Mouse (Mus musculus) right cerebral cortex, adult 18-20 months (tissue): ENCODE results near the gene Nlrx1.
"Not testable (repeated sequence)": the region's sequence is repeated elsewhere in the genome, so short reads cannot be mapped to it uniquely, and the experiment has no call there.

Experiments used
- DNase-seq: peaks from one replicate; pipeline ENCODE4 v3.0.0; 2022; ENCODE audit warnings: mixed read lengths

Gene Nlrx1

DNA sequence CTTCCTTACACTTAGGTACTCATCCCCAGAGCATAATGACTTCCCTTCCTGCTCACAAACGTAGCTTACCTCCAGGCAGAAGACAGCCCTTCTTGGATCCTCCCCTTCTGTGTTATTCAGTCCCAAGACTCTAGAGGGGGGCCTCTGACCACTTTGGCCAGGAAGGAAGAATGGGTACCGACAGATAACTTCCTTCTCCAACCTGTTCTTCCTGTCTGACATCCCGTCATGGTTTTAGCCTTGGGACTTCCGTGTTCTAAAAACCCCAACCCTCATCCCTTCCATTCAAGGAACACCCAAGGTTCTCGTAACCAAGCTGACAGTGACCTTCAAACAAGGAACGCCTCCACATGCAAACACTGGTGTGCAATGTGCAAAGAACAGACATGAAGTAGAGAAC lies at the start of gene Nlrx1:
Gene Nlrx1 (minus strand): TSS at position 168 of the 400 bp plus-strand sequence.
- no peak for DNase-seq

GRCm38 (mm10) chr9:44317452-44317851 lies 49.1 kb upstream of the Nlrx1 start:
- no peak for DNase-seq

DNA sequence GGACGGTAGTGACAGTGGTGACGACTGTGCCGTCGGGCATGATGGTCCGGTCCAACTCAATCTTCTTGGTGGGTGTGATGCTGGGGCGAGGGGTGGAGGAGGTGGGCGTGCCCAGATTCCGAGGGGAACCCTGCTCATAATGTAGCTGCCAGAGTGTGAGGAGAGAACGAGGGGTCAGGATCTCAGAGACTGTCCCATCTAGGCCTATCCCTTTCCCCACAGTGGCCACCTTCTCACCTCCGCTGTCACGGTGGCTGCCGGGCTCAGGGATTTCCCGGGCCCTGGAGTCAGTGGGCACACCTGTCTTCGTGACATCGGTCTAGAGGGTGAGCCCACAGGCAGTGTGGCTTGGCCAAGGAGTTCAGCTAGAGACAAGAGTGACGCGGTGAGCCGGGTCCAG lies 46.5 kb upstream of the Nlrx1 start:
- DNase-seq, result no peak

GRCm38 (mm10) chr9:44314257-44314547 lies 45.8 kb upstream of the Nlrx1 start:
- DNase-seq, result no peak

DNA sequence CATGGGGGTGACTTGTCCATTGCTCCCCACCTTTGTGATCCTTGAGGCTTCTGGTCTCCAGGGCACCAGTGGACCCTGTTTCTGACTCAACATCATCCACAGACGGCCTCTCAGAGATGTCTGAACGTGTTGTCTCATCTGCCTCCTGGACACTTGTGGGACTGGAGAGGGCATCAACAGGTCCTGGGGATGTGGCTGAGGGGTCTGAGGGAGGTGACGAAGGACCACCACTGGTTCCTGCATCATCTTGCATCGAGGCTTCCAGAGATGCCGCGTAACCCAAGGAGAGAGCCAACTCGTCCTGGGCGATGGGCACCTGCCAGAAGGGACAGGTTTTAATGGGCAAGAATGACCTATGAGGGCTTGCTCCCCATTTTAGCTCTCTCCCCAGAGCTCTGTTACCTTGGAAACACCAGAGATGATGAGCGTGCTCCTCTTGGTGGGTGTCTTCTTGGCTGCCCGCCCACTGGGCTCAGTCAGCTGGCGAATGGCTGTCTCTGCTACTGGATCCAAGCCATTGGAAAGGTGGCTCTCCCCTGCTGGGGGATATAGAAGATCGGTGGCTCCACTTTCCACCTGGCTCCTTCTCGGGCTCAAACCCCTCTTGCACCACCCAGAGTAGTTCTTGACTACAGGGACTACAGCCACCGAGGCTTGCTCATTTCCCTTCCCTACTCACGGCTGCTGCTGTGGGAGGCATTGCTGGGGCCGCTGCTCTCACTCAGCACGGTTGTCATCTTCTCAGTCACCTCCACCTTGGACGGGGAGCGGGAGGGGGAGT lies 45.3 kb upstream of the Nlrx1 start:
- DNase-seq, result peak; percentile 88

DNA sequence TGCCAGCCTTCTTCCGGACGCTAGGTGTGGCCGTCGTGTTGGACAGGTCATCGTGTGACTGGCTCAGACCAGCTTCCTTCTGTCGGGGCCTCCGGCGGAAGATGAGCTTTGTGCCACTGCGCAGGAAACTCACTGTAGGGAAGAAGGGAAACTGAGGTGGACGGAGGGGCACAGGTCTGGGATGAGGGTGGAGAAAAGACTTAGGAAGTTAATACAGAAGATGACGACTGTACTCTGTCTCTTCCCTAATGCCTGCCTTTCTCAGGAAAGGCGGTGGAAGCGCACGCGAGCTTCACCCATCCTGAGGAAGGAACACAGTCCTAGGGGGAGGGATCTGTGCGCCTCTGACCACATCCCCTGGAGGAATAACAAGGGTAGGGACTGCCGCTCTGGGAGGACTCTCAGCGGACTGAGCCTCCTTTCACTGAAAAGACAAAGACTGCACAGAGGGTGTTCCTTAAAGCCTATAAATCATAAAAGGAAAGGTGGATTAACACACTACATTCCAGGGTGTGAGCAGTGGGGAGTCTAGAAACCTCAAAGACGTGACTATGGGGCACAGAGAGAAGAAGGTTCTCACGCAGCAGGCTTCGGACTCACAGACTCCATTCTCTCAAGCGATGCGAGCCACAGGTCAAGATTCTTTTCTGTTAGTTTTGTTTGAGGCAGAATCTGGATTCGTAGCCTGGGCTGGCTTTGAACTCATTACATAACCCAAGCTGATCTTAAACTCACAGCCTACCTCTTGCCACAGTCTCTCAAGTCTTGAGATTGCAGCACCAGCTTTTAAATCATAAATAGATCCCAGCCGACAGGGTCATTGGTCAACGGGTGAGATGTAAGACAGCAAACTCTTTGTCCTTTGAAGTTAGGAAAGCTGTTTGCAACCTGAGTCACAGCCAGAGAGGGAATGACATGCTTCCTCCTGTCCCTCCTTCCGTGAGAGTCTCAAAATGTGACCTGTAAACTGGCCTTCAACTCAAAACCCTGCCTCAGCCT lies 43.0 kb upstream of the Nlrx1 start:
- no peak for DNase-seq

GRCm38 (mm10) chr9:44310750-44311135 lies 42.3 kb upstream of the Nlrx1 start:
- no peak for DNase-seq

GRCm38 (mm10) chr9:44309756-44310155 lies 41.4 kb upstream of the Nlrx1 start:
- DNase-seq, result no peak

GRCm38 (mm10) chr9:44307248-44307647 lies 38.8 kb upstream of the Nlrx1 start:
- DNase-seq, result no peak

- no peak for DNase-seq
Observed at GRCm38 (mm10) chr9:44306532-44306931, 38.1 kb upstream of the Nlrx1 start.

- DNase-seq, result peak; percentile 100
Observed at GRCm38 (mm10) chr9:44305466-44306079, 37.2 kb upstream of the Nlrx1 start, which contains the start of gene Hinfp. Gene Hinfp, minus strand, starts transcription at chr9:44305671.

- not testable (repeated sequence) for DNase-seq
Observed at GRCm38 (mm10) chr9:44300001-44300400, 31.6 kb upstream of the Nlrx1 start.

DNA sequence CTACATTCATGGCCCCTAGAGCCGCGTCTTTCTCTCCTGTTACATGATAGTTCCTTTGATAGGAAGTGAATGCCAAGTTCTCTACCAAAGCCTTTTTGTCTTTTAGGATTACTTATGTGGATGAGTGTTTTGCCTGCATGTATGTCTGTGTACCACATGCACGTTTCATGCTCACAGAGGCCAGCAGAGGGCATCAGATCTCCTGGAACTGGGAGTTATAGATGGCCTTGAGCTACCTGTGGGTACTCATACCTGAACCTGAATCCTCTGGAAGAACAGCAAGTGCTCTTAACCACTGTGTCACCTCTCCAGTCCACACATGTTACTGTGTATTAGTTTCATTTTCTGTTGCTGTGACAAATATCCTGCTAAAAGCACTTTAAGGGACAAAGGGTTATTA lies 24.1 kb upstream of the Nlrx1 start:
- no peak for DNase-seq

DNA sequence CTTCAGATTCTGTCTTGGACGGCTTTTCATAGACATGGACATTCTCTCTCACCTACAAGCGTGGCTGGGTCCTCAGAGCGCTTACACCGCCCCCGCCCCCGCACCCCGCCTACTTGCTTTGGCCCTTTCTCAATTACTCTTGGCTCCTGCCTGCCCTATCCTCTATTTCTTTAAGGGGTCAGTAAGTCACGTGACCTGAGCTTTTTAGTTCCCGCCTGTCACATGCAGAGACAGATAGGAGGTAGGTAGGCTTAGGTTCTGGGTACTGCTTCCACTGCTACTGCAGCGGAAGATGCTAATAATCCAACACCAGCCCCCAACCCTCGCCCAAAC lies 20.5 kb upstream of the Nlrx1 start:
- DNase-seq, result no peak

DNA sequence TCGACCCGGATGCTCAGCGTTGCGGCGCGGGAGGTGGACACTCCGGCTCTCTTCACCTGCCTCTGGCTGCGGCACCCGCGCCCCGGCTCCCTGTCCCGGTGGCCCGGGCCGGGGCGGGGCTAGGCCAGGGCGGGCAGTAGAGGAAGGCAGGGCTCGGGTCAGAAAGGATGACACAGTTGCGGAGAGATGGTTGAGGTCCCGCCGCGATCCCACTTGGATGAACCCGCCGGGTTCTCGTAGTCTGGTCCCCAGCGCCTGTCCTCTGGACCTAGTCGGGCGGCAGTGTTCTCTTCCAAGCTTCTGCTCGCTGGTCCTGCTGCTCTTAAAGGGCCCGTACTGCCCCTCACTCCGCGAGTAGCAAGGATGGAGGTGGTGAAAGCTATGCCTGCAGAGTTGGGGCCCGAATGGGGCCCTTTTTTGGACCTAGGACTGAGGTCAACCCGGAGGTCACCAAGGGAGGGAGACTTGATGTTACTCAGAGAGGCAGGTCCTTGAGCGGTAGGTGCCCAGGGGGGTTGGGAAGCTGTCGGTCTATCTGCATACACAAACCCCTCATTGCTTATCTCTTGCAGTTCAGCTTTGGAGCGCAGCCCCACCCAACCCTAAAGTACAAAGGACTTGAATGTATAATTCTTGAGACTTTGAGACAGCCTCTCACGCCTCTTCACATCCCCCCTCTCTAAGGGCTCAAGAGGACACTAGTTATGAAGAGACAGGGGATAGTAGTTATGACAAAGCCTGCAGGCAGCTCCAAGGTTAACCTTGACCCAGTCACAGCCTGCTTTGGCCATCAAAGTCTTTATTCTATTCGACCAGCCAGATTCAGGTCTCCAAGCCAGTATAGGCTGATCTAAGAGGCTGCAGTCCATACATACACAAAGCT lies 19.9 kb upstream of the Nlrx1 start, which contains the start of gene Abcg4:
Gene Abcg4 (minus strand): TSS at position 540 of the 883 bp plus-strand sequence.
- DNase-seq, result peak; percentile 52

DNA sequence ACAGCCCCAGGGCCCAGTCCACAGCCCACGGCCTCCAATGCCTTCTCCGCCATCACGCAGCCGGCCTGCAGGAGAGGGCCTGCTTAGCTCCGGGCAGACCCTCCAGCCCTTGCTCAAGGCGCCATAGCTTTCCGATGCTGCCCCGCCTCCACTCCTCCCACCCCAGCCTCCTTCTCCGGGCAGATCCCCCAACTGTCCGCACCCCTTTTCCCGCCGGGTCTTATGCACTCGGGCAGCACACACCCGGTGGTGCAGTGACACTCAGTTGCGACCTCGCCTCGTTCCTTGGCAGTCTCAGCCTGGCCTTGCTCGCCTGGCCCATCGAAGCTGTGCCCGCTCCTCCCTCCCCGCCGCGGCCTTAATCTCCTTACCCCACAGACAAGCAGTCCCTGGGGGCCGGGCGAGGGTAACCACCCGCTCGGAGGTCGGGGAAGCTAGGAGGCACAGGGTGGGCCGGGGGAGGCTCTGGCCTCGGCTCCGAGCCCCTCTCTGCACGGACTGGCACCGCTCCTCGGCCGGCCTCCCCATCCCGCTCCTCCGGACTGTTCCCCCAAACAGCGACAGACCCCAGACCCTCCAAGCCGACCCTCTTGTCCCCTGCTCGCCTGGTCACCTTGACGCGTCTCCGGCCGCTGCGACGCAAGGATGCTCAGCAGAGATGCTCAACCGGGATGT lies 19.1 kb upstream of the Nlrx1 start:
- DNase-seq, result peak; percentile 26

GRCm38 (mm10) chr9:44287003-44287400 lies 18.6 kb upstream of the Nlrx1 start:
- no peak for DNase-seq

DNA sequence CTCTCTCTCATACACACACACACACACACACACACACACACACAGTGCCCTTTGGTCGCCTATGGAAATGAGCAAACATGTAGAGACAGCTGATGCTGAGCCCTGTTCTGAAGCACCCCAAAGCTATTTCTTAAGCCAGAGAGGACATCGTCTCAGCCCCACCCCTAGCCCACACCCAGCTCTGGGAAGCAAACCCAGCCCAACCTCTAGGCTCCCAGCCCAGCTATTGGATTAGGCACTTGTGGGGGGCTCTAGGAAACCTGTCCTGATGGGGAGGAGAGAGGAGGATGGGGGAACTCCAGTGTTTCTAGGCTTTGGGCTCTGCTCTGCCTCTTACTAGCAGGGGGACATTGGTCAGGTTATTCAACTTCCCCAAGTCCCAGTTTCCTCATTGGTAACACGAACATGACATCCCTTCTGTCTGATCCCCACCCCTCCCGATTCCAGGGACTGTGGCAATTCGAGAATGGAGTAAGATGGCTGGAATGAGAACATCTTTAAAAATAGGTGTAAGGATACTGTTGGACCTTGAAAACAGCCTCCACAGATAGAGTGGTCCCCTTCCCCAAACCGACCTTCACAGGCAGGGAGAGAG lies 18.0 kb upstream of the Nlrx1 start:
- DNase-seq, result no peak

- no peak for DNase-seq
Observed at GRCm38 (mm10) chr9:44283183-44283582, 14.8 kb upstream of the Nlrx1 start.

DNA sequence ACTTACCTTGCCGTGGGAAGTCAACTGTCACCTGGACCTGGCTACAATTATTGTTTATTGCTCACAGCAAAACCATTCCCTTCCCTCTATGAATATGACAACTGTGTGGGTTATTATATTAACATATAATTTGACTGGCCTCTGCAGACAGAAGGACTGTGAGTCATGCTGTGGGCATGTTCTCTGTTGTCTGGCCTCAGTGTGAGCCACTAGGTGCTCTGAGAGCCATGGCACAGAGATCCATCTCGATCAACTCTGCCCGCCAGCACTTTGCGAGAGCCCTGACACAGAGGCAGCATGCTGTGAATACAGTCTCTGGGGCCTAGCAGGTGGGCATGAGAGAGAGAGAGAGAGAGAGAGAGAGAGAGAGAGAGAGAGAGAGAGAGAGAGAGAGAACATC lies 1.6 kb upstream of the Nlrx1 start:
- no peak for DNase-seq

DNA sequence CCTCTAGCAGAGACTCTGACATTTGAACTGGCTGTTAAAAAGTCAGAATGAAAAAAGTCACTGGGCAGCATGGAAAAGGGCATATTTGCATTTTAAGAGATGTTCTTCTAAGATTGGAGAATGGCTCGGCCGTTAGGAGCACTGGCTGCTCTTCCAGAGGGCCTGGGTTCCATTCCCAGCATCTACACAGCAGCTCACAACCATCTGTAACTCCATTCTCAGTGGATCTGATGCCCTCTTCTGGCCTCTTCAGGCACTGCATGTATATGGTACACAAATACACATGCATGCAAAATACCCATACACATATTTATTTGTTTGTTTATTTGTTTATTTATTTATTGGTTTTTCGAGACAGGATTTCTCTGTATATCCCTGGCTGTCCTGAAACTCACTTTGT lies 678 bp upstream of the Nlrx1 start:
- DNase-seq, result no peak

- DNase-seq, result peak; percentile 84
Observed at GRCm38 (mm10) chr9:44268027-44268360, 405 bp downstream of the Nlrx1 start.
